ENCODE assay signal across 8 mouse cellular contexts in the genomic region with DNA sequence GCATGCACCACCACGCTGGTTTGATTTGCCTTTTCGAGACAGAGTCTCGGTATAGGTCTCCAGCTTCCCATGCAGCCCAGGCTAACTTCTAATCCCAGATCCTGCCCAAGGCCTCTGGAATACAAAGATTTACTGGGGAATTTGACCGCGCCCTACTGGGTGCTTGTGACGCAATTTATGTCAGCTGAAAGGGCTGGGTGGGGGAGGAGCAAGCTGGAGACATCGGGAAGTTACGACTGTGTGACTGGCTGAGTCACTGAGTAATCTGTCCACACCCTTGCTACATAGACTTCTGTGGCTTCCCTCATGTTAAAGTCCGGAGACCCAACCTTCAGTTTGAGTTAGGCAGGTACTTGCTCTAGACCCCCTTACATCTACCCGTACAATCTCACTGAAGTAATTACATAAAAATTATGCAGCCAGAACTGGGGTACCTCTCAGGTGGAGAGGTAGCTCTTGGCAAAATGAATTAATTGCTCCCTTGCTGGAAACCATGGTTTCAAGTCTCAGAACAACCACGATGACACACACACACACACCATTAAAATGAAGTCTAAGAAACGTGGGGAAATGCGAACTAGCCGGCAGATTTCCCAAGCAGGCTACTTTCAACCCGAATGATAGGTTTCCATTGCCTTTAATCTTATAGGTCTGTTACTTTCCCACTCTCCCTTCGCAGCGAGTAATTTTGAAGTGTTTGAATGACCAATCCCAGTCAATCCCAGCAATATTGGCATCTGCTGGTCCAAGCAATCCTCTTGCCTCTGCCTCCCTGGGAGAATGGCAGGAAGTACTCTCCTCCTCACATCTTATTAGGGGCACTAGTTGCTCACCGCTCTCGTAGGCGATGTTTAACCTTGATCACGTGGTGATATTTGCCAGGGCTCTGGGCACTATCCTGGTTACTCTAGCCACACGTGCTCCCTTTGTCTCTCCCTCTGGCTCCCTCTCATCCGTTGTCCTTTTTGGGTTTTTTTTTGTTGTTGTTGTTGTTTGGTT. TPM values are rescaled to one million over a fixed set of nuclear protein-coding genes. Genes with fewer than 3 reads are reported as not detected.
DNase-seq lines count a peak whose midpoint lies in the region; ATAC-seq and TF ChIP-seq lines count a peak whose summit lies in the region.

A gene (minus strand): TSS at position 115 of the 999 bp plus-strand sequence.

- peak within 1 kb of the TSS; percentile 81 for H3K27ac ChIP-seq in ES-Bruce4 (ENCODE audit: insufficient read depth, low read length)
- H3K27ac ChIP-seq in gastrocnemius, adult 2 months, result no peak within 1 kb of the TSS
- H3K27ac ChIP-seq in hindbrain, embryonic 16.5 days (ENCODE audit: low read depth, low read length), result no peak within 1 kb of the TSS
- peak within 1 kb of the TSS; percentile 72 for H3K27ac ChIP-seq in liver, postnatal 0 days (ENCODE audit: low read depth)
- H3K27ac ChIP-seq in small intestine, adult 2 months (ENCODE audit: insufficient read depth, low read depth, low read length), result peak within 1 kb of the TSS; percentile 56

- intact Hi-C loops in gastrocnemius, adult 2 months (cut with DNase I), result no loop called here

- H3K4me2 ChIP-seq in hindbrain, embryonic 16.5 days (ENCODE audit: low read length), result no peak within 1 kb of the TSS
- H3K4me2 ChIP-seq in liver, postnatal 0 days (ENCODE audit: low read depth, low read length), result no peak within 1 kb of the TSS; the same call in 1 of the 2 replicates

- H3K9ac ChIP-seq in ES-Bruce4 (ENCODE audit: low read depth, poor library complexity, severe bottlenecking), result peak within 1 kb of the TSS; percentile 74
- no peak within 1 kb of the TSS for H3K9ac ChIP-seq in hindbrain, embryonic 16.5 days (ENCODE audit: low read depth, low read length)
- H3K9ac ChIP-seq in liver, postnatal 0 days (replicated peaks), result no peak within 1 kb of the TSS

- TF ChIP-seq EP300 in ES-Bruce4 (IDR thresholded peaks at IDR 0.05; ENCODE audit: insufficient read depth, low read depth, low read length), result peak; percentile 84
- no peak for TF ChIP-seq EP300 in liver, postnatal 0 days (IDR thresholded peaks at IDR 0.05; ENCODE audit: low read depth)

- 89% methylated on average over 23 of the region's 23 CpGs for WGBS in hindbrain, embryonic 16.5 days
- WGBS in liver, postnatal 0 days (ENCODE audit: insufficient replicate concordance), result 66% methylated on average over 23 of the region's 23 CpGs
- 54% methylated on average over 23 of the region's 23 CpGs for WGBS in small intestine, adult 2 months

- no peaks in the 10 kb centered on the region for H3K36me3 ChIP-seq in ES-Bruce4 (ENCODE audit: control insufficient read depth, insufficient read depth, low read length, poor library complexity, severe bottlenecking)
- H3K36me3 ChIP-seq in hindbrain, embryonic 16.5 days (ENCODE audit: control insufficient read depth, insufficient read depth, low read length), result no peaks in the 10 kb centered on the region
- H3K36me3 ChIP-seq in liver, postnatal 0 days (replicated peaks; ENCODE audit: insufficient read depth, low read length), result no peaks in the 10 kb centered on the region
- H3K36me3 ChIP-seq in small intestine, adult 2 months (ENCODE audit: control insufficient read depth, insufficient read depth, low read length), result no peaks in the 10 kb centered on the region

- no peaks in the 10 kb centered on the region for H3K9me3 ChIP-seq in ES-Bruce4 (replicated peaks; ENCODE audit: control insufficient read depth, insufficient read depth, low read length, poor library complexity, severe bottlenecking)
- H3K9me3 ChIP-seq in hindbrain, embryonic 16.5 days (ENCODE audit: control insufficient read depth, low read length), result no peaks in the 10 kb centered on the region
- no peaks in the 10 kb centered on the region for H3K9me3 ChIP-seq in liver, postnatal 0 days (ENCODE audit: low read length)

- no peak for TF ChIP-seq POLR2A in ES-Bruce4 (IDR thresholded peaks at IDR 0.05; ENCODE audit: insufficient read depth, low read length)
- no peak for TF ChIP-seq POLR2A in small intestine, adult 2 months (IDR thresholded peaks at IDR 0.05; ENCODE audit: low read depth, low read length)

- peak within 1 kb of the TSS; percentile 94 for H3K4me3 ChIP-seq in ES-Bruce4 (ENCODE audit: low read depth, low read length)
- H3K4me3 ChIP-seq in gastrocnemius, adult 2 months, result no peak within 1 kb of the TSS
- no peak within 1 kb of the TSS for H3K4me3 ChIP-seq in hindbrain, embryonic 16.5 days (ENCODE audit: low read length)
- H3K4me3 ChIP-seq in liver, postnatal 0 days (ENCODE audit: low read depth, low read length), result no peak within 1 kb of the TSS
- no peak within 1 kb of the TSS for H3K4me3 ChIP-seq in small intestine, adult 2 months (ENCODE audit: low read depth, low read length)

- H3K4me1 ChIP-seq in ES-Bruce4 (ENCODE audit: control insufficient read depth, insufficient read depth, low read length), result no peaks in the 10 kb centered on the region
- no peaks in the 10 kb centered on the region for H3K4me1 ChIP-seq in hindbrain, embryonic 16.5 days (ENCODE audit: control insufficient read depth, insufficient read depth, low read depth, low read length)
- no peaks in the 10 kb centered on the region for H3K4me1 ChIP-seq in liver, postnatal 0 days (ENCODE audit: insufficient read depth)
- peaks cover 6% of the 10 kb centered on the region; the same call in 1 of the 2 replicates for H3K4me1 ChIP-seq in small intestine, adult 2 months (ENCODE audit: control insufficient read depth, insufficient read depth, insufficient read length, low read length)

- no peak; the same call in 1 of the 2 replicates for ATAC-seq in hindbrain, embryonic 16.5 days
- peak; percentile 65 for ATAC-seq in liver, postnatal 0 days

- DNase-seq in ZHBTc4 (ENCODE audit: low read depth, low spot score), result peak; percentile 99
- no peak for DNase-seq in gastrocnemius, adult 2 months
- DNase-seq in liver, postnatal 0 days, result peak; percentile 61
- DNase-seq in cerebellum, postnatal 4 days (ENCODE audit: low spot score in 2 of 2), result no peak
- no peak for DNase-seq in frontal cortex, postnatal 10 days (ENCODE audit: low spot score in 2 of 2)

- no peaks in the 10 kb centered on the region for H3K27me3 ChIP-seq in ES-Bruce4 (ENCODE audit: control insufficient read depth, insufficient read depth, low read length, poor library complexity, severe bottlenecking)
- no peaks in the 10 kb centered on the region for H3K27me3 ChIP-seq in hindbrain, embryonic 16.5 days (replicated peaks; ENCODE audit: control insufficient read depth, insufficient read depth, low read length)
- H3K27me3 ChIP-seq in liver, postnatal 0 days (ENCODE audit: insufficient read depth, low read length), result no peaks in the 10 kb centered on the region
- no peaks in the 10 kb centered on the region for H3K27me3 ChIP-seq in small intestine, adult 2 months (ENCODE audit: control insufficient read depth, insufficient read depth, low read length)

- no peak for TF ChIP-seq CTCF in ES-Bruce4 (IDR thresholded peaks at IDR 0.05; ENCODE audit: low read depth, low read length)
- no peak for TF ChIP-seq CTCF in gastrocnemius, adult 2 months (IDR thresholded peaks at IDR 0.05)
- no peak for TF ChIP-seq CTCF in liver, postnatal 0 days (IDR thresholded peaks at IDR 0.05; ENCODE audit: low read depth)
- no peak for TF ChIP-seq CTCF in small intestine, adult 2 months (IDR thresholded peaks at IDR 0.05; ENCODE audit: extremely low read depth, insufficient read length, insufficient replicate concordance, low read depth, low read length)

RNA-seq across cellular contexts. Expression of the gene that starts here (rescaled TPM):
- polyA plus RNA-seq in ES-Bruce4 (2011; ENCODE audit: insufficient read depth, insufficient read length, low read depth, missing spikeins), result 69.2 and 71.5 TPM in 2 replicates
- 10 to 100 TPM; 86.7 to 93.4 TPM for total RNA-seq in gastrocnemius, adult 2 months (2021)
- polyA plus RNA-seq in hindbrain, embryonic 16.5 days (2015; fragmentation: Nextera tagmentation; extraction: Ambion mirVana), result 18.8 and 21.3 TPM in 2 replicates
- polyA plus RNA-seq in liver, postnatal 0 days (2015; fragmentation: Nextera tagmentation; extraction: Ambion mirVana), result 5.3 and 5.5 TPM in 2 replicates
- polyA plus RNA-seq in small intestine, adult 2 months (2012; rRNA removed), result 49.3 and 90.5 TPM in 2 replicates

Comparison
In these comparisons a context has a peak if more than half of its experiments do, and no peak if none do; other contexts are left out.
1. H3K27ac ChIP-seq: peak in ES-Bruce4 (single experiment), liver, postnatal 0 days (single experiment) and small intestine, adult 2 months (single experiment); none in gastrocnemius, adult 2 months (single experiment) and hindbrain, embryonic 16.5 days (single experiment).
2. DNase-seq: peak in ZHBTc4 (single experiment) and liver, postnatal 0 days (single experiment); none in gastrocnemius, adult 2 months (single experiment), cerebellum, postnatal 4 days (0 of 2) and frontal cortex, postnatal 10 days (0 of 2).